Mouse (Mus musculus) CH12.LX (cell line): ENCODE measurements around the gene Gm20388. TPM values are rescaled to one million over a fixed set of nuclear protein-coding genes. Genes with fewer than 3 reads are reported as not detected.

ENCODE experiments used
- DNase-seq: peaks from one replicate; pipeline ENCODE4 v3.0.0-alpha.2; 2013; ENCODE audit errors: extremely low read depth
- H3K27ac ChIP-seq: 2 replicates; pipeline ENCODE4 v1.5.1; 2012; ENCODE audit warnings: low read depth, mild to moderate bottlenecking, control low read depth, moderate library complexity; ENCODE audit not compliant: insufficient read depth
- H3K27me3 ChIP-seq: replicated peaks from 2 replicates; pipeline ENCODE3; 2012; ENCODE audit warnings: inconsistent platforms
- H3K36me3 ChIP-seq, 2 experiments: replicated peaks in 1 of 2; 2 replicates each; pipeline versions ENCODE3 to v1.6.1; 2012; ENCODE audit warnings: inconsistent platforms in 1 of 2, low read length in 1 of 2, mild to moderate bottlenecking in 1 of 2, mixed read lengths in 1 of 2, moderate library complexity in 1 of 2; ENCODE audit not compliant: control insufficient read depth in 1 of 2, insufficient read depth in 1 of 2
- H3K4me1 ChIP-seq, 2 experiments: 2 replicates each; pipeline ENCODE4 v1.6.1; 2012; ENCODE audit warnings: inconsistent platforms in 1 of 2, moderate library complexity in 1 of 2; ENCODE audit not compliant: insufficient read depth in 2 of 2, control insufficient read depth in 1 of 2
- H3K4me2 ChIP-seq: 2 replicates; pipeline ENCODE4 v1.6.1; 2012; ENCODE audit warnings: low read depth, mild to moderate bottlenecking, control low read depth; ENCODE audit not compliant: poor library complexity, insufficient read depth, severe bottlenecking
- H3K4me3 ChIP-seq, 3 experiments: fragments of 150-350 bp in 1 of 3; sonication (generic) in 1 of 3; replicated peaks in 1 of 3; 2 replicates each; pipeline versions ENCODE3 to v1.5.1; 2011 to 2012; ENCODE audit warnings: low read depth in 2 of 3, low read length in 2 of 3, mild to moderate bottlenecking in 2 of 3, moderate library complexity in 2 of 3, control low read depth in 1 of 3, improper control_type of control experiment in 1 of 3, inconsistent platforms in 1 of 3, mixed read lengths in 1 of 3; ENCODE audit not compliant: poor library complexity in 1 of 3
- H3K79me2 ChIP-seq: replicated peaks from 2 replicates; pipeline ENCODE4 v1.6.1; 2012; ENCODE audit warnings: mild to moderate bottlenecking, moderate library complexity; ENCODE audit not compliant: control insufficient read depth, poor library complexity, insufficient read depth, severe bottlenecking; ENCODE audit errors: extremely low read depth
- H3K9ac ChIP-seq: 2 replicates; pipeline ENCODE4 v1.6.1; 2012; ENCODE audit warnings: low read depth, mild to moderate bottlenecking, control low read depth, moderate library complexity; ENCODE audit not compliant: insufficient read depth
- H3K9me3 ChIP-seq: replicated peaks from 2 replicates; pipeline ENCODE3; 2012; ENCODE audit warnings: low read length, inconsistent platforms, mixed read lengths
- CHD1 ChIP-seq: IDR thresholded peaks from 2 replicates; pipeline ENCODE4 v1.6.1; 2012; ENCODE audit warnings: low read depth, low read length, improper control_type of control experiment, inconsistent platforms
- CHD2 ChIP-seq: IDR thresholded peaks from 2 replicates; pipeline ENCODE4 v1.6.1; 2011; ENCODE audit warnings: low read length, improper control_type of control experiment
- CTCF ChIP-seq, 2 experiments: IDR thresholded peaks in 1 of 2; conservative IDR thresholded peaks in 1 of 2; 2 replicates each; pipeline ENCODE4 v1.5.1; 2011 to 2012; ENCODE audit warnings: low read depth in 2 of 2, low read length in 2 of 2, improper control_type of control experiment in 1 of 2, inconsistent platforms in 1 of 2, mild to moderate bottlenecking in 1 of 2, moderate library complexity in 1 of 2
- ELF1 ChIP-seq: IDR thresholded peaks from 2 replicates; pipeline ENCODE4 v1.6.1; 2014; ENCODE audit warnings: low read depth, mild to moderate bottlenecking, inconsistent platforms, low read length, improper control_type of control experiment
- EP300 ChIP-seq: IDR thresholded peaks from 2 replicates; pipeline ENCODE4 v1.6.1; 2011; ENCODE audit warnings: low read length, improper control_type of control experiment
- HCFC1 ChIP-seq: IDR thresholded peaks from 2 replicates; pipeline ENCODE4 v1.6.1; 2012; ENCODE audit warnings: low read depth, mild to moderate bottlenecking, inconsistent platforms, low read length, improper control_type of control experiment
- JUND ChIP-seq: conservative IDR thresholded peaks from 2 replicates; pipeline ENCODE4 v1.6.1; 2011; ENCODE audit warnings: low read depth, low read length, improper control_type of control experiment
- MAX ChIP-seq: IDR thresholded peaks from 2 replicates; pipeline ENCODE4 v1.6.1; 2011; ENCODE audit warnings: low read length, improper control_type of control experiment
- MEF2A ChIP-seq: IDR thresholded peaks from 2 replicates; pipeline ENCODE4 v1.6.1; 2014; ENCODE audit warnings: low read depth, mild to moderate bottlenecking, inconsistent platforms, low read length, improper control_type of control experiment, borderline replicate concordance
- MYC ChIP-seq: IDR thresholded peaks from 2 replicates; pipeline ENCODE4 v1.6.1; 2011; ENCODE audit warnings: low read depth, mild to moderate bottlenecking, improper control_type of control experiment, low read length
- PAX5 ChIP-seq: IDR thresholded peaks from 2 replicates; pipeline ENCODE4 v1.6.1; 2012; ENCODE audit warnings: low read length, inconsistent platforms, mixed read lengths
- POLR2AphosphoS2 ChIP-seq: IDR thresholded peaks from 2 replicates; pipeline ENCODE4 v1.6.1; 2011; ENCODE audit warnings: low read depth, low read length, improper control_type of control experiment
- RAD21 ChIP-seq: IDR thresholded peaks from 2 replicates; pipeline ENCODE4 v1.6.1; 2011; ENCODE audit warnings: low read depth, mild to moderate bottlenecking, low read length, improper control_type of control experiment, moderate library complexity
- SIN3A ChIP-seq: IDR thresholded peaks from 2 replicates; pipeline ENCODE4 v1.6.1; 2012; ENCODE audit warnings: low read length, improper control_type of control experiment, inconsistent platforms
- SMC3 ChIP-seq: IDR thresholded peaks from 2 replicates; pipeline ENCODE4 v1.6.1; 2011; ENCODE audit warnings: low read depth, low read length, improper control_type of control experiment
- TCF12 ChIP-seq: IDR thresholded peaks from 2 replicates; pipeline ENCODE4 v1.6.1; 2014; ENCODE audit warnings: low read depth, mild to moderate bottlenecking, inconsistent platforms, low read length, improper control_type of control experiment
- ZMIZ1 ChIP-seq: IDR thresholded peaks from 2 replicates; pipeline ENCODE4 v1.6.1; 2012; ENCODE audit warnings: low read depth, mild to moderate bottlenecking, inconsistent platforms, low read length, improper control_type of control experiment
- ZNF384 ChIP-seq: IDR thresholded peaks from 2 replicates; pipeline ENCODE4 v1.6.1; 2012; ENCODE audit warnings: low read depth, low read length, improper control_type of control experiment, inconsistent platforms
- dilution Hi-C: fragments of 300-500 bp; cut with MboI; formaldehyde crosslinking; loops from 2 replicates; pipeline ENCODE4 v1.14.3; 2020; ENCODE audit warnings: low sequenced_read_pairs; ENCODE audit not compliant: extremely low pct_unique_long_range_greater_than_20kb, extremely low pct_ligation_motif_present
- in situ Hi-C: fragments of 300-500 bp; cut with MboI; formaldehyde crosslinking; loops from 3 replicates; pipeline ENCODE4 v1.14.3; 2019; ENCODE audit warnings: low sequenced_read_pairs, low pct_ligation_motif_present, low pct_unique_long_range_greater_than_20kb, mixed read lengths
- polyA plus RNA-seq: library from polyadenylated mRNA; unstranded; fragments of >175 nt; gene quantifications from 2 replicates; pipeline ENCODE4 v1.2.1, GENCODE M21; 2012; ENCODE audit warnings: low read depth; ENCODE audit not compliant: insufficient read length
- total RNA-seq, 2 experiments: library from RNA; depleted of rRNA; stranded (reverse); fragments of 300-350 nt in 1 of 2; fragments of >200 nt in 1 of 2; gene quantifications; 2 replicates each; pipeline ENCODE4 v1.2.3; 2012 to 2014

Gene Gm20388
- total and polyA plus RNA-seq, 3 experiments, result 14.8 to 26.3 (median 22.2) TPM

- no peak overlapping the region for H3K4me3 ChIP-seq
- in situ Hi-C loops, result no loop called here
- H3K27ac ChIP-seq, result no peak overlapping the region
- H3K79me2 ChIP-seq, result no peaks in the 10 kb centered on the region
- H3K4me1 ChIP-seq, result peaks cover 16% of the 10 kb centered on the region in 2 experiments
- dilution Hi-C loops, result no loop called here
- DNase-seq, result no peak
- no peaks in the 10 kb centered on the region for H3K9me3 ChIP-seq
- H3K9ac ChIP-seq, result no peak overlapping the region
- H3K36me3 ChIP-seq, result no peaks in the 10 kb centered on the region
- peaks cover 27% of the 10 kb centered on the region for H3K27me3 ChIP-seq
- no peak for TF ChIP-seq CHD2
- TF ChIP-seq SMC3, result no peak
- no peak for TF ChIP-seq MYC
- no peak for TF ChIP-seq POLR2AphosphoS2
- TF ChIP-seq TCF12, result no peak
- no peak for TF ChIP-seq RAD21
- no peak for TF ChIP-seq HCFC1
- no peak for TF ChIP-seq CTCF (conservative IDR thresholded peaks at IDR 0.05 in 1 of 2, IDR thresholded peaks at IDR 0.05 in 1 of 2; ENCODE audit: low read depth in 2 of 2, low read length in 2 of 2)
- TF ChIP-seq MEF2A, result no peak
- TF ChIP-seq ELF1, result no peak
- no peak for TF ChIP-seq CHD1
- TF ChIP-seq PAX5, result no peak
- no peak for TF ChIP-seq ZMIZ1
- no peak for TF ChIP-seq ZNF384
- TF ChIP-seq SIN3A, result no peak
- no peak for TF ChIP-seq EP300
- TF ChIP-seq JUND, result no peak
- no peak overlapping the region for H3K4me2 ChIP-seq
These were observed 2153.7 kb downstream of the Gm20388 start for GRCm38 (mm10) chr8:122064353-122064752.

- no peak overlapping the region for H3K4me3 ChIP-seq
- TF ChIP-seq MAX (no peak), SMC3 (no peak)
- H3K9me3 ChIP-seq, result no peaks in the 10 kb centered on the region
- peaks cover 16% of the 10 kb centered on the region in 2 experiments for H3K4me1 ChIP-seq
- no peaks in the 10 kb centered on the region for H3K36me3 ChIP-seq
- in situ Hi-C loops (no loop called here), dilution Hi-C loops (no loop called here)
- H3K9ac ChIP-seq, result no peak overlapping the region
- H3K27me3 ChIP-seq, result peaks cover 59% of the 10 kb centered on the region
- no peak overlapping the region for H3K4me2 ChIP-seq
- no peaks in the 10 kb centered on the region for H3K79me2 ChIP-seq
- H3K27ac ChIP-seq, result no peak overlapping the region
- no peak for DNase-seq
These were observed 2157.3 kb downstream of the Gm20388 start for GRCm38 (mm10) chr8:122067783-122068505.
